Mouse (Mus musculus) limb, embryonic 13.5 days (tissue): ENCODE results near the gene Gm42669. TPM values are rescaled to one million over a fixed set of nuclear protein-coding genes. Genes with fewer than 3 reads are reported as not detected.

Experiments used
- ATAC-seq: fragments of 200-750 bp; cut with Nextera tagmentation; 2 replicates; pipeline ENCODE4 v1.8.0; 2017; ENCODE audit warnings: low read depth, moderate number of reproducible peaks, moderate TSS enrichment; ENCODE audit not compliant: low FRiP score
- H3K27ac ChIP-seq: fragments of 300-500 bp; sonication (generic); 2 replicates; pipeline ENCODE4 v1.5.1; 2015; ENCODE audit warnings: inconsistent platforms, mild to moderate bottlenecking, moderate library complexity
- H3K27me3 ChIP-seq: fragments of 300-500 bp; sonication (generic); 2 replicates; pipeline ENCODE4 v1.6.1; 2015; ENCODE audit warnings: mild to moderate bottlenecking, inconsistent platforms
- H3K36me3 ChIP-seq: fragments of 300-500 bp; sonication (generic); 2 replicates; pipeline ENCODE4 v1.6.1; 2015; ENCODE audit warnings: inconsistent platforms, mild to moderate bottlenecking, moderate library complexity
- H3K4me1 ChIP-seq: fragments of 300-500 bp; sonication (generic); 2 replicates; pipeline ENCODE4 v1.6.1; 2015; ENCODE audit warnings: inconsistent platforms
- H3K4me2 ChIP-seq: fragments of 300-500 bp; sonication (generic); replicated peaks from 2 replicates; pipeline ENCODE4 v1.6.1; 2015; ENCODE audit warnings: inconsistent platforms, mild to moderate bottlenecking, moderate library complexity
- H3K4me3 ChIP-seq: fragments of 300-500 bp; sonication (generic); 2 replicates; pipeline ENCODE4 v1.5.1; 2015; ENCODE audit warnings: moderate library complexity, mild to moderate bottlenecking, inconsistent platforms
- H3K9ac ChIP-seq: fragments of 300-500 bp; sonication (generic); 2 replicates; pipeline ENCODE4 v1.6.1; 2015; ENCODE audit warnings: mild to moderate bottlenecking, inconsistent platforms
- H3K9me3 ChIP-seq: fragments of 300-500 bp; sonication (generic); 2 replicates; pipeline ENCODE4 v1.6.1; 2016; ENCODE audit warnings: inconsistent platforms
- WGBS: fragments of 180-500 bp; shearing (Covaris S2); methylation state at CpG from one replicate; pipeline ENCODE4 v1.1.7; 2015; 5-methylcytosine and 5-hydroxymethylcytosine counted together
- polyA plus RNA-seq: library from polyadenylated mRNA; unstranded; fragments of >200 nt; fragmentation: Nextera tagmentation; extraction: Ambion mirVana; gene quantifications from 2 replicates; pipeline ENCODE4 v1.2.1, GENCODE M21; 2015

The Gm42669 gene
- polyA plus RNA-seq, 1 experiment from 2014 or later, result 0.51 TPM

GRCm38 (mm10) chr5:107611224-107611623 is 103.8 kb downstream of the Gm42669 start:
- 2% methylated on average over 2 of the region's 2 CpGs for WGBS
- no peak overlapping the region for H3K9ac ChIP-seq
- H3K27ac ChIP-seq, result no peak overlapping the region
- peaks cover 52% of the 10 kb centered on the region for H3K36me3 ChIP-seq
- no peaks in the 10 kb centered on the region for H3K4me1 ChIP-seq
- no peak overlapping the region for H3K4me2 ChIP-seq
- H3K9me3 ChIP-seq, result no peaks in the 10 kb centered on the region
- no peak overlapping the region for H3K4me3 ChIP-seq
- no peak; the same call in 1 of the 2 replicates for ATAC-seq
- H3K27me3 ChIP-seq, result no peaks in the 10 kb centered on the region

- Histone ChIP-seq H3K36me3 (peaks cover 71% of the 10 kb centered on the region), H3K4me1 (no peaks in the 10 kb centered on the region), H3K9me3 (no peaks in the 10 kb centered on the region), H3K4me2 (no peak overlapping the region), H3K27ac (no peak overlapping the region), H3K4me3 (no peak overlapping the region), H3K9ac (no peak overlapping the region), H3K27me3 (no peaks in the 10 kb centered on the region)
- no peak for ATAC-seq
- 90% methylated on average over 6 of the region's 6 CpGs for WGBS
Measured at GRCm38 (mm10) chr5:107617986-107618385, 110.6 kb downstream of the Gm42669 start.

- H3K4me1 ChIP-seq, result no peaks in the 10 kb centered on the region
- 92% methylated on average over 3 of the region's 3 CpGs for WGBS
- no peak overlapping the region for H3K4me2 ChIP-seq
- no peaks in the 10 kb centered on the region for H3K9me3 ChIP-seq
- H3K4me3 ChIP-seq, result no peak overlapping the region
- no peaks in the 10 kb centered on the region for H3K27me3 ChIP-seq
- no peak for ATAC-seq
- no peak overlapping the region for H3K9ac ChIP-seq
- H3K36me3 ChIP-seq, result peaks cover 68% of the 10 kb centered on the region
- H3K27ac ChIP-seq, result no peak overlapping the region
Measured at GRCm38 (mm10) chr5:107621327-107621726, 113.9 kb downstream of the Gm42669 start.

Other genes with a start within 250 kb of the Gm42669 start
- gene Tgfbr3, start 218.0 kb upstream of the Gm42669 start, polyA plus RNA-seq, result 23.1 and 25.4 TPM in 2 replicates
- 4.4 and 4.5 TPM in 2 replicates for gene Brdt, start 176.5 kb upstream of the Gm42669 start, polyA plus RNA-seq
- gene Ephx4, start 104.9 kb upstream of the Gm42669 start, polyA plus RNA-seq, result 1.9 and 2.3 TPM in 2 replicates
- gene Lpcat2b, start 76.1 kb upstream of the Gm42669 start, polyA plus RNA-seq, result not detected in 2 replicates
- 5.7 and 7.0 TPM in 2 replicates for gene Btbd8, start 69.6 kb upstream of the Gm42669 start, polyA plus RNA-seq
- 0.13 and 0.17 TPM in 2 replicates for gene 1700028K03Rik, start 27.1 kb downstream of the Gm42669 start, polyA plus RNA-seq
- gene Rpap2, start 89.8 kb downstream of the Gm42669 start, polyA plus RNA-seq, result 20.5 and 22.3 TPM in 2 replicates
- 44.1 and 46.4 TPM in 2 replicates for gene Glmn, start 90.3 kb downstream of the Gm42669 start, polyA plus RNA-seq
- 0.08 and 0.09 TPM in 2 replicates for gene Gfi1, start 218.4 kb downstream of the Gm42669 start, polyA plus RNA-seq